Mouse (Mus musculus) forebrain, postnatal 0 days (tissue): ENCODE results near the gene Mypn. TPM values are rescaled to one million over a fixed set of nuclear protein-coding genes. Genes with fewer than 3 reads are reported as not detected.

Experiments
- ATAC-seq: fragments of 200-750 bp; cut with Nextera tagmentation; 2 replicates; pipeline ENCODE4 v1.8.0; 2017; ENCODE audit warnings: mild to moderate bottlenecking, moderate library complexity
- DNase-seq: peaks from one replicate; pipeline ENCODE4 v3.0.0-alpha.2; 2015
- H3K27ac ChIP-seq: fragments of 300-500 bp; sonication (generic); 2 replicates; pipeline ENCODE4 v1.5.1; 2014; ENCODE audit warnings: low read depth, mild to moderate bottlenecking, antibody characterized with exemption, low read length, moderate library complexity, mixed read lengths
- H3K27me3 ChIP-seq: fragments of 300-500 bp; sonication (generic); 2 replicates; pipeline ENCODE4 v1.6.1; 2014; ENCODE audit warnings: mild to moderate bottlenecking, low read length, mixed read lengths; ENCODE audit not compliant: insufficient read depth
- H3K36me3 ChIP-seq: fragments of 300-500 bp; sonication (generic); 2 replicates; pipeline ENCODE4 v1.6.1; 2014; ENCODE audit warnings: mild to moderate bottlenecking, moderate library complexity; ENCODE audit not compliant: insufficient read depth
- H3K4me1 ChIP-seq: fragments of 300-500 bp; sonication (generic); 2 replicates; pipeline ENCODE4 v1.6.1; 2014; ENCODE audit warnings: antibody characterized with exemption; ENCODE audit not compliant: insufficient read depth
- H3K4me2 ChIP-seq: fragments of 300-500 bp; sonication (generic); 2 replicates; pipeline ENCODE4 v1.6.1; 2014; ENCODE audit warnings: low read depth, mild to moderate bottlenecking, moderate library complexity
- H3K4me3 ChIP-seq: fragments of 300-500 bp; sonication (generic); 2 replicates; pipeline ENCODE4 v1.5.1; 2014; ENCODE audit warnings: low read depth, low read length, mixed read lengths
- H3K9ac ChIP-seq: fragments of 300-500 bp; sonication (generic); 2 replicates; pipeline ENCODE4 v1.6.1; 2014; ENCODE audit warnings: mild to moderate bottlenecking
- H3K9me3 ChIP-seq: fragments of 300-500 bp; sonication (generic); 2 replicates; pipeline ENCODE4 v1.6.1; 2016; ENCODE audit warnings: low read length
- CTCF ChIP-seq: sonication (generic); IDR thresholded peaks from 2 replicates; pipeline ENCODE4 v1.5.1; 2016; ENCODE audit warnings: antibody characterized with exemption, control low read depth, low read depth
- WGBS: fragments of 180-500 bp; shearing (Covaris S2); extraction: QIAGEN DNeasy Blood & Tissue Kit; methylation state at CpG from one replicate; pipeline ENCODE4 v1.1.7; 2014; 5-methylcytosine and 5-hydroxymethylcytosine counted together
- polyA plus RNA-seq: library from polyadenylated mRNA; unstranded; fragments of >200 nt; fragmentation: Nextera tagmentation; extraction: Ambion mirVana; gene quantifications from 2 replicates; pipeline ENCODE4 v1.2.1, GENCODE M21; 2015
- total RNA-seq: library from RNA; depleted of rRNA; stranded (reverse); fragments of >200 nt; gene quantifications from 2 replicates; pipeline ENCODE4 v1.2.3, GENCODE M21; 2014

Gene Mypn
- total and polyA plus RNA-seq, 2 experiments from 2014 or later, result 0.67 to 1.2 TPM

DNA sequence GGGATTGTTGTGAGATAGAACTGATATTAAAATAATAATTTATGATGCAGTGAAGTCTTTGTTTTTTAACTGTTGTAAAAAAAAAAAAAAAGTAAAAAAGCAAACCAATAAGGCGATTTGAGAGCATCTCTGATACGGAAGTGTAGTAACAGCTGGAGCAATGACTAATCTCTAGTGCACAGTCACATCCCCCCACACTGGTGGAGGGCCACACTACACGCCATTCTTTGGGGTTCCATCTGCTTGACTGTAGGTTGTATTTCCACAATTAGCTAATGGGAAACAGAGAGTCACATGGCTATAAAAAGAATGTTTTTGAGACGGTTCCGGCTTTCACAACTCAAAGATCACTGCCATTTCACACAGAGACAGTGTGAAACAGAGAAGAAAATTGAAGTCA, 30.4 kb upstream of the Mypn start:
- no peak overlapping the region for H3K27ac ChIP-seq
- H3K4me2 ChIP-seq, result no peak overlapping the region
- no peak overlapping the region for H3K9ac ChIP-seq
- no peak overlapping the region for H3K4me3 ChIP-seq
- no peak for TF ChIP-seq CTCF
- no peaks in the 10 kb centered on the region for H3K36me3 ChIP-seq
- no peaks in the 10 kb centered on the region for H3K9me3 ChIP-seq
- ATAC-seq (no peak), DNase-seq (no peak)
- WGBS, result 86% methylated on average over 5 of the region's 5 CpGs
- no peaks in the 10 kb centered on the region for H3K4me1 ChIP-seq
- no peaks in the 10 kb centered on the region for H3K27me3 ChIP-seq

DNA sequence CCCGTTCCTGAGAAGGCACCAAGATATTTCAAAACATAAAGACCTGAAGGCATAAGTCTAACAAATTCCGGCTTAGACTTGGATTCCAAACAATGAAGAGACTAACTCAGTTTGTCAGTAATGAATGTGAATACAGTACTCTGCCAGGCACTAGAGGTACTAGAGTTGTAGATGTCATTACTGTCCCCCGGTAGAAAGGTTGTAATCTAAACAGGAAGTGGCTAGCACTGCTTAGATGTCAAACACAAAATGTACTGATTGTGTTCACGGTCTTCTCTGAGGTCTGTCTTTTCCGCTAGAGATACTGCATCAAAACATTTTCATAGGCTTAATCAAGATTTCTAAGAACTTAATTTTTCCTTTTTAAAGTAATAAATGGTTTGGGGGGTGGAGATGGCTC, 27.9 kb upstream of the Mypn start:
- no peaks in the 10 kb centered on the region for H3K27me3 ChIP-seq
- H3K36me3 ChIP-seq, result no peaks in the 10 kb centered on the region
- H3K4me1 ChIP-seq, result no peaks in the 10 kb centered on the region
- H3K27ac ChIP-seq, result no peak overlapping the region
- 86% methylated on average over 5 of the region's 5 CpGs for WGBS
- DNase-seq (no peak), ATAC-seq (no peak)
- no peaks in the 10 kb centered on the region for H3K9me3 ChIP-seq
- no peak overlapping the region for H3K4me2 ChIP-seq
- H3K9ac ChIP-seq, result no peak overlapping the region
- H3K4me3 ChIP-seq, result no peak overlapping the region
- no peak for TF ChIP-seq CTCF

DNA sequence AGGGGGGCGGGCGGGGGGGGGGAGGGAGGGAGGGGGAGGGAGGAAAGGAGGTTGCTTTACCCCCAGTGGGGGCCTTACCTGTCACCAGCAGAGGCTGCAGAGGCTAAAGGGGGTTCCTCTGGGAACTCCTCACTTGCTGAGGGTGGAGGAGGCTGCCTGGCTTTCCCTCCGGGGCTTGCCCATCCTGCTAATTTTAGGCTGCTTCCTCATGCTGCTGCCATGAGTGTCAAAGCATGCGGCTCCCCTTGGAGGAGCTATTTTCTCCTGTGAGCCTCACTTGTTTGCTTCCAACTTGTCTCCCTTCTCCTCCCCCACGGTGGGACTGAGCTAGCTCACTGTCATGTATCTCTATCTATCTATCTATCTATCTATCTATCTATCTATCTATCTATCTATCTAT, 27.1 kb upstream of the Mypn start:
- ATAC-seq (no peak), DNase-seq (no peak)
- H3K27ac ChIP-seq, result no peak overlapping the region
- no peaks in the 10 kb centered on the region for H3K27me3 ChIP-seq
- TF ChIP-seq CTCF, result no peak
- H3K36me3 ChIP-seq, result no peaks in the 10 kb centered on the region
- no peaks in the 10 kb centered on the region for H3K9me3 ChIP-seq
- no peak overlapping the region for H3K9ac ChIP-seq
- H3K4me3 ChIP-seq, result no peak overlapping the region
- no peaks in the 10 kb centered on the region for H3K4me1 ChIP-seq
- H3K4me2 ChIP-seq, result no peak overlapping the region
- 54% methylated on average over 3 of the region's 5 CpGs for WGBS

DNA sequence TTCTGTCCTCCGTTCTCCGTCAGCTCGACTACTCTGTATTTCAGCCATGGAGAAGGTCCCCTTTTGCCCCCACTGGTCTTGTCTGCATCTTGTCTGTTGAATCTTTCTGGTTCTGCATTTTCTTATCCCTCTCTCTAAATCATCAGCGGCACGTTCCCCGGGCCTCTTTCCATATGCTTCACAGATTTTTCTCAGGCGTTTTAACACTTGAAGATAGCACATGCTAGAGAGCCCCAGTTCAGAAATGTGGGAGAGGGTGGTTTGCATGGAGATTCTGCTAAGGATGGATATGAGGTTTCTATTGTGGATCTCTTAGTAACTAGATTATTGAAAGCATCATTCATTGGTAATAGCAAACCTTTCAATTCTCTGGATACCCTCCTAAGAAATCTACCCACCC, 26.5 kb upstream of the Mypn start:
- H3K4me1 ChIP-seq, result no peaks in the 10 kb centered on the region
- H3K27ac ChIP-seq, result no peak overlapping the region
- H3K9ac ChIP-seq, result no peak overlapping the region
- 77% methylated on average over 7 of the region's 7 CpGs for WGBS
- TF ChIP-seq CTCF, result no peak
- H3K4me2 ChIP-seq, result no peak overlapping the region
- H3K9me3 ChIP-seq, result no peaks in the 10 kb centered on the region
- ATAC-seq, result no peak
- no peaks in the 10 kb centered on the region for H3K36me3 ChIP-seq
- H3K4me3 ChIP-seq, result no peak overlapping the region
- H3K27me3 ChIP-seq, result no peaks in the 10 kb centered on the region
- DNase-seq, result peak; percentile 11

DNA sequence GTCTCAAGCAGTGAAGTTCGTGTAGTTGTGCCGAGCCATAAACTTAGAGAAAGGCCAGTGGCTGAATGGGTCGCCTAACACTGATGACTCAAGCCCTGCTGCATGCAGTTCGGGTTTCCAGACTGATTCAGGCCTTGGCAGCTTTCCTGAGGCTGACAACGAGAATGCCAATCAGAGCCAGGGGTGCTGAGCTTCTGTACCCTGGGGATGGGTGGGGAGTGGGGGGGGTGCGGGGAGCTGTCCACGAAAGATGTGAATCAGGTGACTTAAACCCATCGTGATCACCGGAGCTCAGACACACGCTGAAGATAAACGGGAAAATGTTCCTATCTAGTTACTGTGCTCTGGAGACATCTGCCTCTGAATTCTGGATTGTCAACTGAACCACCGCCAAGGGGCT, 20.6 kb upstream of the Mypn start:
- no peak overlapping the region for H3K27ac ChIP-seq
- WGBS, result 70% methylated on average over 12 of the region's 12 CpGs
- no peaks in the 10 kb centered on the region for H3K36me3 ChIP-seq
- H3K4me3 ChIP-seq, result no peak overlapping the region
- no peaks in the 10 kb centered on the region for H3K9me3 ChIP-seq
- no peak for DNase-seq
- no peaks in the 10 kb centered on the region for H3K4me1 ChIP-seq
- no peak overlapping the region for H3K9ac ChIP-seq
- H3K27me3 ChIP-seq, result no peaks in the 10 kb centered on the region
- no peak for TF ChIP-seq CTCF
- no peak for ATAC-seq
- H3K4me2 ChIP-seq, result no peak overlapping the region

DNA sequence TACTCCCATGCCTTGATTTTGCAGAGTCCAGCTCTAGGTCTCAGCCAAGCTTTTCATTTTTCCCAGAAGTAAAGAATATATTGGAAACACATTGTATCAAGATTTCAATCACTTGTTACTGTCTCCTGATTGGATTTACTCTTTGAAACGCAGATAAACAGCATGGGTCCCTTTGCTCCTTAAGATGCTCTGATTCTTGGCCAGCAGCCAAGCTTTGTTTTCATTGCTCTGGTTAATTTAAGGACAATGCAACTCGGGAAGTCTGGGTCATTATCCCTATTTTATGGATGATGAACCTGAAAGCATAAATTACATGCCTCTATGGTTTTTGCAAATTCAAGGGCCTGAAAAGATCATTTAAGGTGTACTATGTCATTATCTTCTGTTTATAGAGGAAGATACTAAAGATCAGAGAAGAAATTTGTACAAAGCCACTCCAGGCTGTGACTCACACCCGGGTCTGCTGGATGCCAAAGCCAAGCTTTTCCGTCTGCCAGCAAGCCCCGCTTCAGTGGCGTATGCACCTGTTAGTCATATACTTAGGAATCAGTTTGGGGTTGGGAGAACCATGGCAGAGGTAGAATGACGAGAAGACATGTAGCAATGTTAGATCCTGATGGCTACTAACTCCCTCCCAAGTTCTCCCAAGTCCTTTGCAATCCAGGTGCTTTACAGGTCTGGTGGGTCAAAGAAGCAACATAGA, 17.5 kb upstream of the Mypn start:
- no peaks in the 10 kb centered on the region for H3K9me3 ChIP-seq

DNA sequence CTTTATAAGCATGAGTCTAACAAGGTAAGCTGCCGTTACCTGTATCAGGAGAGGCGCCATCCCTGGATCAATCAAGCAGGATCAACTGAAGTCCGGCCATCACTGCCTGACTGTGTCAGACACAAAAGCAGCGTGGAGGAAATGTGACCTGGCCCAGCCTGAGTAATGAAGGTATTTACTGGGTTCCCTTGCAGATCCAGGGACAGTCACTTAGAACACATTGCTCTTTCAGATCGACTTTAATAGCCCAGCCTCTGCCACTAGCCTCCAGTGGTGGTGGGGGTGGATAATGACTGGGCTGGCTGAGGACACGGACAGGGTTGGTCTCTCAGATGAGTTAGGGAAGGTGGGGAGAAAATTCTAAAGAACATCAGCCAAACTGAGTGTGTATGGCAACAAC, 5.1 kb upstream of the Mypn start:
- Histone ChIP-seq H3K36me3 (no peaks in the 10 kb centered on the region), H3K4me2 (no peak overlapping the region), H3K9me3 (no peaks in the 10 kb centered on the region), H3K4me1 (no peaks in the 10 kb centered on the region), H3K4me3 (no peak overlapping the region), H3K9ac (no peak overlapping the region), H3K27me3 (no peaks in the 10 kb centered on the region), H3K27ac (no peak overlapping the region)
- DNase-seq, result no peak
- TF ChIP-seq CTCF, result no peak
- WGBS, result 63% methylated on average over 6 of the region's 6 CpGs
- ATAC-seq, result no peak

More for the DNA sequence above, 17.5 kb upstream of the Mypn start:
- Histone ChIP-seq H3K4me3 (no peak overlapping the region), H3K36me3 (no peaks in the 10 kb centered on the region), H3K27ac (no peak overlapping the region), H3K4me2 (no peak overlapping the region), H3K27me3 (no peaks in the 10 kb centered on the region), H3K4me1 (no peaks in the 10 kb centered on the region), H3K9ac (no peak overlapping the region)
- no peak for ATAC-seq
- 32% methylated on average over 7 of the region's 7 CpGs for WGBS
- TF ChIP-seq CTCF, result no peak
- DNase-seq, result no peak

DNA sequence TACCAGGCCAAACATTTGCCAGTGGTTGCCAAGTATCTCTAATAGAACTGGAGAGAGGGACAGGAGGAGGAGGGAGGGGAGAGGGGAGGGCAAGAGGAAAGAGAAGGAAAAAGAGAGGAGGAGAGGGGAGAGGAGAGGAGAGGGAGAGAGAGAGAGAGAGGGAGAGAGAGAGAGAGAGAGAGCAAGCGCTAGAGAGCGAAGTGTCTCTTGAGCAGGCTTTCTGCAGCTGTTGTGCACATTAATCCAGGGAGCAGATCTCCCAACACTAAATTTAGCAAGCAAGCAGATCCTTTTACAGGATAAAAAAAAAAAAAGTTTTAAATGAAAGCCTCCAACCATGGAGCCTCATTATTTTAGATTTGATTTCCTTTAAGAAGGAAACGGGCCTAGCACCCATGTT, 750 bp downstream of the Mypn start:
- no peaks in the 10 kb centered on the region for H3K36me3 ChIP-seq
- no peak overlapping the region for H3K27ac ChIP-seq
- no peaks in the 10 kb centered on the region for H3K4me1 ChIP-seq
- H3K4me3 ChIP-seq, result no peak overlapping the region
- TF ChIP-seq CTCF, result no peak
- peak; percentile 40; the same call in 1 of the 2 replicates for ATAC-seq
- WGBS, result 61% methylated on average over 3 of the region's 3 CpGs
- no peak for DNase-seq
- H3K27me3 ChIP-seq, result no peaks in the 10 kb centered on the region
- H3K9ac ChIP-seq, result no peak overlapping the region
- no peak overlapping the region for H3K4me2 ChIP-seq
- H3K9me3 ChIP-seq, result no peaks in the 10 kb centered on the region
